7 mouse cellular contexts compared by ENCODE assay signal in the genomic region with DNA sequence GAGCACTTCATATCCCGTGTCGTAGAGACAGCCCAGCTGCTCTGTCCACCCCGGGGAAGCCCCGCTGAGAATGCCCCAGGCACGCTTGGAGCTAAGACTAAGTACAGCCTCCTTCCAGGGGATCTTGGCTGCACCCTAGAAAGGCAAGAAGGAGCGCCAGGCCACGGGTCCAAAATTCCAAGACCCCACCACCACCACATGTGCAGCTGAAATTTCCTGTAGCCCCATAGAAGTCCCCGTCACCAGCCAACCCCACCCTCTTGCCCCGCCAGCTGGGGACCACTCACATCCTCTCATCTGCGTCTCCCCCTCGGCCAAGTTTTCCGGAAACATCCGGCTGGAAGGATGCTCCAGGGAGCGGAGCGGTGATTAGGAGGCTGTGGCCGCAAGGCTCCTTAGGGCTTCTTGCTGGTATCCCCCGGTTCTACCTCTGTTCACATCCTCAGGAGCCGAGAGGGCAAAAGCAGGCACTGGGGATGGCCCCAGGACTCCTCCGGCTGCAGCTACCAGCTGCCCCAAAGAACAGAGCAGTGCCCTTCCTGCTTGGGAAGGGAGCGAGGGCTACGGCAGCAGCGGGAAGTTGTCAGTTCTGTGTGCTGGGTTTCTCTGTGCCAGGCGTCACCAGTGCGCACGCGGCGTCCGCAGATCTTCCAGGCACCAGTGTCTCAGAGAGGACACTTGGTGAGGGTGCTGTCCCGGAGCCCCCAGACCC. TPM values are rescaled to one million over a fixed set of nuclear protein-coding genes. Genes with fewer than 3 reads are reported as not detected.
DNase-seq lines count a peak whose midpoint lies in the region; ATAC-seq and TF ChIP-seq lines count a peak whose summit lies in the region.

No protein-coding gene starts in this region.

- H3K9me3 ChIP-seq in forebrain, embryonic 10.5 days = no peaks in the 10 kb centered on the region
- no peaks in the 10 kb centered on the region for H3K9me3 ChIP-seq in heart, postnatal 0 days (replicated peaks; ENCODE audit: control insufficient read depth, low read length)
- H3K9me3 ChIP-seq in midbrain, postnatal 0 days (ENCODE audit: low read length) = no peaks in the 10 kb centered on the region

- H3K9ac ChIP-seq in heart, postnatal 0 days (replicated peaks; ENCODE audit: low read depth, low read length) = peak overlapping the region; percentile 54
- H3K9ac ChIP-seq in midbrain, postnatal 0 days (replicated peaks; ENCODE audit: low read length, poor library complexity, severe bottlenecking) = peak overlapping the region; percentile 57

- H3K4me2 ChIP-seq in heart, postnatal 0 days (ENCODE audit: low read depth, low read length) = peak overlapping the region; percentile 60
- peak overlapping the region; percentile 57 for H3K4me2 ChIP-seq in midbrain, postnatal 0 days (ENCODE audit: low read depth, low read length, poor library complexity, severe bottlenecking)

- H3K4me3 ChIP-seq in forebrain, embryonic 10.5 days = peak overlapping the region; percentile 48
- peak overlapping the region; percentile 40 for H3K4me3 ChIP-seq in heart, postnatal 0 days (ENCODE audit: low read depth, low read length)
- H3K4me3 ChIP-seq in midbrain, postnatal 0 days (ENCODE audit: low read depth, low read length) = peak overlapping the region; percentile 28

- TF ChIP-seq EP300 in heart, postnatal 0 days (IDR thresholded peaks at IDR 0.05; ENCODE audit: low read depth) = no peak

- peak overlapping the region; percentile 82 for H3K27ac ChIP-seq in forebrain, embryonic 10.5 days
- H3K27ac ChIP-seq in heart, postnatal 0 days (ENCODE audit: low read depth) = peak overlapping the region; percentile 84
- H3K27ac ChIP-seq in midbrain, postnatal 0 days (ENCODE audit: low read depth, low read length) = peak overlapping the region; percentile 58

- peak; percentile 51 for DNase-seq in right cerebral cortex, postnatal 4 days
- no peak for DNase-seq in right cerebral cortex, adult 18-20 months
- DNase-seq in forebrain, embryonic 10.5 days (ENCODE audit: extremely low spot score, low spot score) = peak; percentile 52
- peak; percentile 35 for DNase-seq in heart, postnatal 0 days (ENCODE audit: low spot score)
- DNase-seq in liver = peak; percentile 20
- DNase-seq in midbrain, postnatal 0 days (ENCODE audit: low spot score) = no peak
- DNase-seq in left cerebral cortex, adult 9 months (ENCODE audit: low spot score in 2 of 2) = no peak

- no peak for TF ChIP-seq CTCF in heart, postnatal 0 days (IDR thresholded peaks at IDR 0.05; ENCODE audit: low read depth)
- no peak for TF ChIP-seq CTCF in midbrain, postnatal 0 days (IDR thresholded peaks at IDR 0.05)

- WGBS in forebrain, embryonic 10.5 days = 5% methylated on average over 29 of the region's 29 CpGs
- WGBS in heart, postnatal 0 days = 14% methylated on average over 29 of the region's 29 CpGs
- WGBS in midbrain, postnatal 0 days = 14% methylated on average over 29 of the region's 29 CpGs

- H3K36me3 ChIP-seq in forebrain, embryonic 10.5 days (replicated peaks) = peaks cover 55% of the 10 kb centered on the region
- H3K36me3 ChIP-seq in heart, postnatal 0 days (replicated peaks; ENCODE audit: control insufficient read depth, insufficient read depth, low read length) = peaks cover 27% of the 10 kb centered on the region; the same call in 1 of the 2 replicates
- H3K36me3 ChIP-seq in midbrain, postnatal 0 days (ENCODE audit: insufficient read depth, low read length) = peaks cover 7% of the 10 kb centered on the region

- H3K27me3 ChIP-seq in forebrain, embryonic 10.5 days (ENCODE audit: poor library complexity, severe bottlenecking) = peaks cover 27% of the 10 kb centered on the region
- H3K27me3 ChIP-seq in heart, postnatal 0 days (ENCODE audit: control insufficient read depth, insufficient read depth, low read length) = no peaks in the 10 kb centered on the region
- no peaks in the 10 kb centered on the region for H3K27me3 ChIP-seq in midbrain, postnatal 0 days (ENCODE audit: insufficient read depth, low read length)

- ATAC-seq in heart, postnatal 0 days (ENCODE audit: insufficient read depth, low read depth) = peak; percentile 24
- no peak; the same call in 1 of the 2 replicates for ATAC-seq in midbrain, postnatal 0 days (ENCODE audit: low FRiP score)

- peaks cover 86% of the 10 kb centered on the region for H3K4me1 ChIP-seq in forebrain, embryonic 10.5 days
- peaks cover 47% of the 10 kb centered on the region for H3K4me1 ChIP-seq in heart, postnatal 0 days (ENCODE audit: control insufficient read depth, insufficient read depth)
- peaks cover 14% of the 10 kb centered on the region for H3K4me1 ChIP-seq in midbrain, postnatal 0 days (ENCODE audit: insufficient read depth, low read length)

RNA-seq across cellular contexts. Expression of gene Rflna, which starts 54.7 kb away (rescaled TPM):
- 3.4 and 4.3 TPM in 2 replicates for polyA plus RNA-seq in forebrain, embryonic 10.5 days (2016; fragmentation: Nextera tagmentation; extraction: Ambion mirVana)
- not detected in 2 replicates for total RNA-seq in heart, postnatal 0 days (2014; rRNA removed; ENCODE audit: low replicate concordance)
- polyA plus RNA-seq in heart, postnatal 0 days (2015; fragmentation: Nextera tagmentation; extraction: Ambion mirVana) = 0.73 and 0.85 TPM in 2 replicates
- 6.1 and 10.6 TPM in 2 replicates for total RNA-seq in midbrain, postnatal 0 days (2014; rRNA removed)
- 7.2 and 8.6 TPM in 2 replicates for polyA plus RNA-seq in midbrain, postnatal 0 days (2015; fragmentation: Nextera tagmentation; extraction: Ambion mirVana)

Comparison
In these comparisons a context has a peak if more than half of its experiments do, and no peak if none do; other contexts are left out.
1. DNase-seq: peak in right cerebral cortex, postnatal 4 days (single experiment), forebrain, embryonic 10.5 days (single experiment), heart, postnatal 0 days (single experiment) and liver (single experiment); none in right cerebral cortex, adult 18-20 months (single experiment), midbrain, postnatal 0 days (single experiment) and left cerebral cortex, adult 9 months (0 of 2).
2. Peak in every context shown above with its lines, with median percentiles within 50 percentile points of each other: H3K27ac ChIP-seq and H3K4me3 ChIP-seq.